Mouse (Mus musculus): ENCODE measurements around the gene Gigyf1.

Gene Gigyf1

GRCm38 (mm10) chr5:137518436-137518835, at the start of gene Gigyf1:
Gene Gigyf1, plus strand, starts transcription at chr5:137518548.
- DNase-seq (ENCODE audit: low spot score): no peak

DNA sequence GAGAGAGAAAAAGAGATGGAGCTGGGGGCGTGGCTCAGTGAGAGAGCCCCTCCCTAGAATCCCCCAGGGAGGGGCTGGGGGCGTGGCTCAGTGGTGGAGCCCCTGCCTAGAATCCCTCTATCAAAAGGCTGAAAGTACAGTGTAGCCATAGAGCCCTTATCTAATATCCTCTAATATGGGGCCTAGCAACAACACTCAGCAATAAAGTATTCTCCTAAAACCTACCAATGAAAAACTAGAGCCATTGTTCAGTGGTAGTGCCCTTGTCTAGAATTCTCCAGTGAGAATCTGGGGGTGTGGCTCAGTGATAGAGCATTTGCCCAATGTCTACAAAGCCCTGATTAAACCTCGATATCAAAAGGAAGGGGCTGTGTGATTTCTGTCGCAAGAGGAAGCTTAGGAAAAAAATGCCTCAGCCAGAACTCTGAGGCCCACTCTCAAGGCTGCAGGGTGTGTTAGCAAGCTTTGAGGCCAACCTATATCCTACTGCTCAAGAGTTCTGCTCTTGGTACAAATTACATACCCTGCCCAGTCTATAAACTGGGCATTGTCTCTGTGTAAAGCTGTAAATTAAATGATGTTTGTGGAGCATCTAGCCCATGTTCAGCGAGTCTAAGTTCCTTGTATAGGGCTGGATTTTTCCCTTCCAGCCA, 46.0 kb upstream of the Gigyf1 start:
- no peak for DNase-seq (ENCODE audit: low spot score)

DNA sequence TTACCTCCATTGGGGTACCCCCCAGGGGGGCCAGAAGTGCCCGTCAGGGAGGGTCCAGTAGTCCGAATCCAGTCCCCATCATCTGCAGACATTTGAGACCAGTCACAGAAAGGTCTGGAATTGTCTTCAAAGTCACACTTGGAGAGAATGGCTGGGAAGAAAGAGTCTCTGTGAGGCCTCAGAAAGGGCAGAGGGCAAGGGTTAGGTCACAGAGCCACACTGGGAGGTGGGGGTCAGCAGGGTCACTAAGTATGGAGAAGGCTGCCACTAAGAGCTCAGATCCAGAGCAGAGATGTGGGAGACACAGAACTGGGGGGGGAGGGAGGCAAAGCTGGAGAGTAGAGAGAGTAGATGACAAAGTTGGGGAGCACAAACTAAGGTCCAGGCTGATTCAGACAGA, 44.0 kb upstream of the Gigyf1 start:
- DNase-seq (ENCODE audit: low spot score): no peak

GRCm38 (mm10) chr5:137476964-137477363, 41.4 kb upstream of the Gigyf1 start, which contains the start of gene Zan:
Gene Zan, minus strand, starts transcription at chr5:137477064.
- no peak for DNase-seq (ENCODE audit: low spot score)

DNA sequence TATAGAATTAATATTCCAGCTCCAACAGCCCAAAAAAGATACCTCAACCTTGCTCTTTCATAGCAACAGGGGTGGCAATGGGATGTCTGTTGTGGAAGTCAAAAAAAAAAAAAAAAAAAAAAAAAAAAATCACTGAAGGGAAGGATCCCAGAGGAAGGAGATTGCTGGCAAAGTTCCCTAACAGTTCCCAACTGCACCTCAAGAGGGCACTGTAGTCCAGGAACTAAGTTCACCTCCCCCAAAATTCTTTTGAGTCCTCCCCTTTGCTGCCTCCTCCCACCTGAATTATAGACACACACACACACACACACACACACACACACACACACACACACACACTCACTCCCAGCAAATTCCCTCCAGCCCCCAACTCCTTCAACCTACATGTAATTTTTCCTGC, 37.2 kb upstream of the Gigyf1 start:
- DNase-seq (ENCODE audit: low spot score): peak; percentile 88

DNA sequence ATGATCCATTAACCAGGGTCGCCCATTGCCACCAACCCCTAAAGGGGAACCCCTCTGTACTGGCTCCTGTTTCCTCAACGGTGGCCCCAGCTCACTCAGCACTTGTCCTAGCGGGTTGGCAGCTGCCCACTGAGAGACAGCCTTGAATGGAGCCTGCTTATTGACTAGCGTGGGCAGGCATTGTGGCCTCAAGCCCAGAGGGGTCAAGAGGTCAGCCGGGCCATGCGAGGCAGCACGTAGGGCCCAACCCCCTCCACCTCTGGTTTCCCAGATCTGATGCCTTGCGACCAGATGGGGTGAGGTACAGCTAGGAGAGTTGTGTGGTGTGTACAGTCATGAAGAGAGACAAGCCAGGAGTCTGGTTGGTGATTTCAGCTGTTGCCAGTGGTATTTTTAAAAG, 36.5 kb upstream of the Gigyf1 start:
- peak; percentile 25 for DNase-seq (ENCODE audit: low spot score)

- no peak for DNase-seq (ENCODE audit: low spot score)
Measured at GRCm38 (mm10) chr5:137485071-137485850, 33.1 kb upstream of the Gigyf1 start.

DNA sequence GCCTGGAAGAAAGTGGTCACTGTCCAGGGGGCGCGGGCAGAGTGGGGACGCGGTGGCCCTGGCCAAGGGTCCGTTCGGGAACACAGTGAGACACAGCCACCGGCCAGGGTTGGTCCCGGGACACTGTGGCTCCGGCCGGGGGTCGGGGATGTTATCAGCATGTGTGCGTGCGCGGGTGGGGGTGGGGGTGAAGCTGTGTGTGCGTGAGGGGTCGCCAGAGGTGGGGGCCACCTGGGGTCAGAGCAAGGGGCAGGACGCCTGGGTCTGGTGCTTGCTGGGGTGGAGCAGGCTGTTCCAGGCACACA, 32.5 kb upstream of the Gigyf1 start:
- no peak for DNase-seq (ENCODE audit: low spot score)

- DNase-seq (ENCODE audit: low spot score): no peak
Measured at GRCm38 (mm10) chr5:137487616-137488015, 30.7 kb upstream of the Gigyf1 start.

- no peak for DNase-seq (ENCODE audit: low spot score)
Measured at GRCm38 (mm10) chr5:137491559-137491958, 26.8 kb upstream of the Gigyf1 start.

DNA sequence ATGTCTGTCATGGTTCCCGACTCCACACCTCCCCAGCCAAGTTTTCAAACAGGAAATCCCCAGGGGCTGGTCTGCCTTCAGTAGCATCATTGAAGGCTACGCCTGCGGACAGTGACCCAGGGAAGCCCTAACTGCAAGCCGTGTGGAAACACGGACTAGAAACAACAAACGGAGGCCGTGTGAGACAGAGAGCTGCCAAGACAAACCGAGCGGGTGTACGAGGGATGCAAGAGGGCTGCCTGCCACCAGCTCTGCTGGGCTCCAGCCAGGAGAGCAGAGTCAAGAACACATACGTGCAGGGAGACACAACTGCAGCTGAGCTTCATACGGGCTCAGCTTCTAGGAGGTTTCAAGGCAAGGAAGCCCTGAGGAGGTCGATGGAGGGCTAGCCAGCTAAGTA, 24.5 kb upstream of the Gigyf1 start:
- no peak for DNase-seq (ENCODE audit: low spot score)

DNA sequence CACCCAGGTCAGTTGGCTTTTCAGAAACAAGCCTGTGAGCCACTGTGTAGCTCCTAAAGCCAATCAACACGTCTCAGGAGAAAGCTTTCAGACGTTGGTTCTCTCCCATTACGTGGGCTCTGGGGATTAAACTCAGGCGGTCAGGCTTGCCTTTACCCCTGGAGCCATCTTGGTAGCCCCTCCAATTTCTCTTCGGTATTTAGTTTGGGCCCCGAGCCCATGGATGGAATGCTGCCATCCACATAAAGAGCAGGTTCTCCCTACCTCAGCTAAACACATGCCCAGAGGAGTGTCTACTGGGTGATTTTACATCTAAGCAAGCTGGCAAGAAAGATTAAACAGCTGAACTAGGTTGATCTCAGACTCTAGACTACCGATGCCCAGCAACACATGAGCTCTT, 18.2 kb upstream of the Gigyf1 start:
- DNase-seq (ENCODE audit: low spot score): no peak

DNA sequence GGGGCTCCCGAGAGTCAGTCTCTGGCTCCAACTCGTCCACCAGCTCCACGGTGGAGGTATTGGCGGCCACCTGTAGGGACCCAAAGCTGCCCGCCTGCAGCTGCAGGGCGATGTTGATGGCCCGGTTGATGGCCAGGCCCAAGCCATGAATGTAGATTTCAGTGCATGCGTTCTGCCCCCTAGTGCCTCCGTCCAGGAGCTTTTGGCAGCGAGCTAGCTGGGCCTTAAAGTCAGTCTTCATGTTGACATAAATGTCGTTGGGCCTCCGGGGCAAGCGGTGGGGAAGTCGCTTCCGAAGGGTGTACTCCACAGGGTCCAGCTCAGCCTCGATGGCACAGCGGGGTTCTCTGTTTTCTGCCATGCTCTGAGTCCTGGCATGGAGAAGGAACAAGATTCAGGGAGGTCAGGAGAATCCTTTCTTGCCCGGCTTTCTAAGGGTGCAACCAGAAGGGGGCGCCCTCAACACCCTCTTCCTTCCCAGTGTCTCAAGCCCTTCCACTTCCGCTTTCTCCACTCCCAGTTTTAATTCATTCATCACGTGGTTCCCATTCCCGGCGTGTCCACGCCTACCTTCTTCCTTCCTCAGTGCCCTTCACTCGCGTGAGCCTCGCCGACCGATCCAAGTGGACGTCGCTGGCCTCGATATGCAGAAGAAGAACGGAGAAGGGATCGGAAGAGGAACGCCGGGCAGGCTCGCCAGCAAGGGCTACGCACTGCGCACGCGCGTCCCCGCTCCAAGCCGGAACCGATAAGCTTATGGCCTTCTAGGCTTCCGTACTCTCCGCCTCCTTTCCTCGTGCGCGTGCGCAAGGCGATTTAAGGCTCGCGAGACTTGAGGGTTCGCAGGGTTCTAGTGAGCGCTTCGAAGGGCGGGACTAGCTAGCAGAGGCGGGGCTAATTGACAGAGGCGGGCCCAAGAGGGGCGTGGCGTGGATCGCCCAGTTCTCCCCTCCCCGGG, 16.4 kb upstream of the Gigyf1 start, which contains the start of gene Pop7:
Pop7 (minus strand) TSS at position 810 of the 958 bp plus-strand sequence.
- peak; percentile 100 for DNase-seq (ENCODE audit: low spot score)

GRCm38 (mm10) chr5:137502667-137503110, 15.7 kb upstream of the Gigyf1 start:
- DNase-seq (ENCODE audit: low spot score): peak; percentile 81

DNA sequence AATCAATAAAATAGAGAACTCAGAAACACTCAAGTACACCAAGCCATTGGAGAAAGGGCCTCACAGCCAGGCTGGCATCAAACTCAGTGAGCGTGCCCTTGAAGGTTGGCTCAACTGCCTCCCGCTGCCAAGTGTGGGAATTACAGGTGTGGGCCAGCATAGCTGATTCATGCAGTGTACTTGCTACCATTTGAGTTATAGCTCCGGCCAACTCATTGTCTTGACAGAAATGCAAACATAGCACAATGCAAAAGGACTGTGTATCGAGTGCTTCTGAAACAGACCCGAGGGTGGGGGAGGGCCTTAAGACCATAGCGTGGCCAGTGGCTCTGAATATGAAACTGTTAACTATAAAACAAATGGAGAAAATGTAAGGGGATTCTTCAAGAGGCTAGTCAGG, 14.3 kb upstream of the Gigyf1 start:
- DNase-seq (ENCODE audit: low spot score): no peak

GRCm38 (mm10) chr5:137510014-137510501, 8.3 kb upstream of the Gigyf1 start:
- peak; percentile 65 for DNase-seq (ENCODE audit: low spot score)

- DNase-seq (ENCODE audit: low spot score): no peak
Measured at GRCm38 (mm10) chr5:137510573-137511390, 7.6 kb upstream of the Gigyf1 start.

DNA sequence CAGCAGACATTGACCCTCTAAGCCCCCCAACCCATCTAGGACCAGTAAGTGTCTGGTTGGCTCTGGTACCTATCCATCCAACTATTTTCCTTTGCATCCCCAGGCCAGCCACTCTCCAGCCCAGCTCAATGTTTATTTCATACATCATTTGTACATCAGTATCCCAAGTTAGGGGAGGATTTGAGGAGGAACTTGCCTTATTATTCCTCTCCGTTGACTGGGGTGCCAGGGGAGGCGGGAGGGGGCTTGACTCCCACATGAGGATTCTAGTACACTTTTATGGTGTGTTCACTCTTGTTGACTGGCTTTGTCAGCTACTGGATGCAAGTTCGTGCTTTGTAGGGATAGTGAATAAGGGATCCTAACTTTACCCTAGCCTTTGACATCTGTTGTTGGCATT, 6.6 kb upstream of the Gigyf1 start:
- DNase-seq (ENCODE audit: low spot score): no peak

DNA sequence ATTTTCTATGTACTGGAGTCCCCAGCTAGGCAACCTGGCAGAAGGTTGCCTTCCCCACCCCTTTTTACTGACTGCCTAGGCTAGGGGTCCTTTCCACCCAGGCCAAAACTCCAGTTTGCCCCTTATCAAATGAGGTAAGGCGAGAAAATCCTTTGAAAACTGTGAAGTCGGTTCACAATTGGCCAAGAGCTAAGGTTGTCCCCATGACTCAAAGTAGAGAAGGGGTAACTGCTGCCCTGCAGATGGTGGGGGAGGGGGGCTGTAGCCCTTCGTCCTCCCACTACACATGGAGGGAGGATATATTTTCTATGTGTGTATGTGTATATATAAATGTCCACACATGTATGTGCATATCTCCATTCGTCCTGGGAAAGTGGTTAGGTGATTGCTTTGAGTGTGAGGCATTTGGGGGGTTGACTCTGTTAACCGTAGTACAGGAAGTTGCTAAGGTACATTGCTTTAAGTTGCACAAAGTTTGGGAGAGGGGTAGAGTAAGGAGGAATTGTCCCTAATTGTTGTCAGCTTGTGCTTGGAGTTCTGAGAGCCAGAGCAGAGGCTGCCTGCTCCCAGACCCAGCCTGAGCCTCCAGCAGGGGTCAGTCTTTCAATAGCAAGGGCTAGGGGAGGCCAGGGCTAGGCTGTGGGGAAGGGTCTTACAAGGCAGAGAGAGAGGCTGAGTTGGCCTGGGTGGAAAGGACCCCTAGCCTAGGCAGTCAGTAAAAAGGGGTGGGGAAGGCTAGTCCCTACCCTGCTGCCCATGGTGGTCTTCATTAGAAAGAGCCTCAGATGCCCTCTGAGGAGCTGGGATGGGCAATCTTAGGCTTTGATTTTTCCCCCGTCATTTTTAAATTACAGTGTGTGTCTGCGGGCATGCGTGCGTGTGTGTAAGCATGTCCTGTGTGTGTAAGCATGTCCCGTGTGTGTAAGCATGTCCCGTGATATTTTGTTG, 5.2 kb upstream of the Gigyf1 start:
- DNase-seq (ENCODE audit: low spot score): no peak
